Mouse (Mus musculus): ENCODE results near the gene Kprp. TPM values are rescaled to one million over a fixed set of nuclear protein-coding genes. Genes with fewer than 3 reads are reported as not detected.

Kprp gene
- not detected in 2 replicates for polyA plus RNA-seq (2012; rRNA removed)

DNA sequence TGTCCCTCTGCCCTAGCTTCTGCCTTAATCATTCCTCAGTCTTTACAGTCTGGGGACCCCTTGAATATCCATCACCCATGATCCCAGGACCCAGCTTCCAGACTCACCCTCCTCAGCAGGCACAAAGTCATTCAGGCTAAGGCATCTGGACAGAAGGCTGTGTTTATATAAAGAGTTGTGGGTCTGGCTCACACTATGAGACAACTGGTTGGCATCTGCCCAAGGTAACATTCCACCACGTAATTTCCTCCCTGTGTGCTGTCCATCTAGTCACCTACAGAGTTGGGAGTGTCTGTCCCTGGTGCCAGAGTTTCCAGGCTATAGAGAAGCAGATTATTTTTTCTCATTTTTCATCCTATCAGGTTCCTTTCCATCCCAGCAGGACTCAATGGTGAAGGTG is at the start of gene Kprp:
Gene Kprp, minus strand, starts transcription at position 140 of the 400 bp plus-strand sequence.

DNA sequence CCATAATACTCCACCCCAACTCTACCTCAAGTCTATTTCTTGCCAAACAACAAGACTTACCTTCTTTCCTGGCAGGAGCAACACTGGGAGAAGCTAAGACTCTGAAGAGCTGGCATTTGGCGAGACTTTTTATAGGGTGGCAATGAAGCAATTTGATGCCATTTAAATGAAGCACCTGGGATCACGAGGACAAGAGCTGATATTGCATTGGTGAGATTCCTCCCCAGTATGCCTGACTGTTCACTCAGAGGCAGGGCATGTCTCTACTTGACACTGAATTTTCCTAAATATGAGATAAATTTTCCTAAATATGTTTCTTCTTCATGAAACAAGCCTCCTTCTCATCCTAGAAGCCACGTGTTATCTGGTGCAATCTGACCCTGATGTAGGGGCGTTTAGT is 43.1 kb upstream of the Kprp start, which contains the start of gene 2310050C09Rik:
Gene 2310050C09Rik, minus strand, starts transcription at position 101 of the 400 bp plus-strand sequence.

DNA sequence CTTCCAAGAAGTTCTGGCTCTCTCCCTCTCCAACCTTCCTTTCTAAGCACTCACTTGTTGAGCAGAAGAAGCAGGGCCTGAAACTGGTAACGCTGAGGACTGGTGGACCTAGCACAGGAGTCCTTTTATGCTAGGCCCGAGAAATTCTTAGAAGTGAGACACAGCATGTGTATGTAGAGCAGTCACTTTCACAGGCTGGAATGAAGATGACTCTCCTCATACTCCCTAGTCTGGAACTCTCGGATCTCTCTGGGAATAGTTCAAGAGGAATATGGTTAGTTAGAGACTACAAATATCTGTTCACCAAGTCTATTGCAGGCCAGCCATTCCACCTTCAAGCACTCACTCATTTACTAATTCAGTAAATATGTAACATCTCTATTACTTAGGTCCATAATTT is 24.1 kb upstream of the Kprp start, which contains the start of gene Lce1l:
Gene Lce1l, minus strand, starts transcription at position 101 of the 400 bp plus-strand sequence.

DNA sequence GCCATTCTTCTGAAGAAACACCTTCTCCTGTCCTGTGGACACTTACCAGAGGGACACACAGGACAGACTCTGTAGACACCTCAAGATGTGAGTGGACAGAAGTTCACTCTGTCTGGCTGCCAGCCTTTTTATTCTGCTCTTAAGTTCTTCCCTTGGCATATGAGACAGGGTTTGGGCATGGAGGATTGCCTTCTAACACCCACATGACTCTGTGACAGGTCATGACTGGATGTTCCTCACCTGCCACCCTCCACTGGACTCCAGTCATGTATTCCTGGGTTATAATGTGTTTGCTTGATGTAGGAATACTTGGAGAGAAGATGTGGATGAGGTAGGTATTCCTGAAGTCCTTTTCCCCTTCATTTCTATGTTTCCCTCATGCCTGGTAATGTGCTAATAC is 19.3 kb downstream of the Kprp start, which contains the start of gene Lce1k:
Gene Lce1k, minus strand, starts transcription at position 101 of the 400 bp plus-strand sequence.

DNA sequence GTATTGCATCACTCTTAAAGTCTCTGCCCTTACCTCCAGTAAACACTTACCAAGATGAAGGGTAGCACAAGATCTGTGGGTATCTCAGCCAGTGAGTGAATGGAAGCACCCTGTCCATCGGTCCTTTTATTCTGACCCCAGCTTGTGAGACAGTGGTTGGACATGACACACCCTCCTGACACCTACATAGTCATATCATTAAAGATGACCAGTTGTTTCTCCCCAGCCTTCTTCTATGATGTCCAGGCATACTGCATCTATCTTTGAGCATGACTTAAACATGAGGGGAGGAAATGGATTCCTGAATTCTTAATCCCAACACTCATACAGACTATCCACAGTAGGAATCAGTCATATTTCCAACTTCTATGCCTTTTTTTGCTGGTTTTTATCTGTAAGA is 36.6 kb downstream of the Kprp start, which contains the start of gene Lce1j:
Gene Lce1j, minus strand, starts transcription at position 101 of the 400 bp plus-strand sequence.

DNA sequence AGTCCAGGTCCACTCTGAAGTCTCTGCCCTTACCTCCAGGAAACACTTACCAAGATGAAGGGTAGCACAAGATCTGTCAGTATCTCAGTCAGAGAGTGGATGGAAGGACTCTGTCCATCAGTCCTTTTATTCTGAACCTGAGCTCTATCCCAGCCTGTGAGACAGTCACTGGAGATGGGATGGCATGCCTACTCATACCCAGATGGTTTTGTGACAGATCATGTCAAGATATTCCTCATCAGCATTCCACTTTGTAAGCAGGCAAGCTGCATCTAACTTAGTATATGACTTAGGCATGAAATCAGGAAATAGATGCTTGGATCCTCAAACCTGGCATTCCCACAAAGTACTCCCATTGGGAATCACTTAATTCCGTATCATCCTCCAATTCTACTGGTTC is 48.2 kb downstream of the Kprp start, which contains the start of gene Lce1i:
Gene Lce1i, minus strand, starts transcription at position 101 of the 400 bp plus-strand sequence.

Other genes starting within 250 kb of the Kprp start
- not detected in 2 replicates for gene Smcp, start 238.2 kb downstream of the Kprp start, polyA plus RNA-seq (2012; rRNA removed)
- gene 2210017I01Rik, start 219.8 kb downstream of the Kprp start, polyA plus RNA-seq (2012; rRNA removed) = not detected in 2 replicates
- not detected in 2 replicates for gene Lce6a, start 205.6 kb downstream of the Kprp start, polyA plus RNA-seq (2012; rRNA removed)
- not detected in 2 replicates for gene Lce1a1, start 178.9 kb downstream of the Kprp start, polyA plus RNA-seq (2012; rRNA removed)
- not detected in 2 replicates for gene Lce1b, start 170.3 kb downstream of the Kprp start, polyA plus RNA-seq (2012; rRNA removed)
- not detected in 2 replicates for gene Lce1a2, start 156.9 kb downstream of the Kprp start, polyA plus RNA-seq (2012; rRNA removed)
- not detected in 2 replicates for gene Lce1c, start 148.0 kb downstream of the Kprp start, polyA plus RNA-seq (2012; rRNA removed)
- not detected in 2 replicates for gene Lce1d, start 140.0 kb downstream of the Kprp start, polyA plus RNA-seq (2012; rRNA removed)
- not detected in 2 replicates for gene Lce1e, start 118.2 kb downstream of the Kprp start, polyA plus RNA-seq (2012; rRNA removed)
- gene Lce1f, start 106.9 kb downstream of the Kprp start, polyA plus RNA-seq (2012; rRNA removed) = not detected in 2 replicates
- not detected in 2 replicates for gene Gm38119, start 88.2 kb downstream of the Kprp start, polyA plus RNA-seq (2012; rRNA removed)
- gene Lce1g, start 74.9 kb downstream of the Kprp start, polyA plus RNA-seq (2012; rRNA removed) = not detected in 2 replicates
- not detected in 2 replicates for gene Lce1h, start 62.2 kb downstream of the Kprp start, polyA plus RNA-seq (2012; rRNA removed)
- gene Lce1i, start 48.3 kb downstream of the Kprp start, polyA plus RNA-seq (2012; rRNA removed) = not detected in 2 replicates
- not detected in 2 replicates for gene Lce1j, start 36.7 kb downstream of the Kprp start, polyA plus RNA-seq (2012; rRNA removed)
- not detected in 2 replicates for gene Lce1k, start 19.4 kb downstream of the Kprp start, polyA plus RNA-seq (2012; rRNA removed)
- gene Lce1l, start 24.0 kb upstream of the Kprp start, polyA plus RNA-seq (2012; rRNA removed) = not detected in 2 replicates
- not detected in 2 replicates for gene 2310050C09Rik, start 43.0 kb upstream of the Kprp start, polyA plus RNA-seq (2012; rRNA removed)
- gene Lce3a, start 99.0 kb upstream of the Kprp start, polyA plus RNA-seq (2012; rRNA removed) = not detected in 2 replicates
- not detected in 2 replicates for gene Lce3b, start 105.7 kb upstream of the Kprp start, polyA plus RNA-seq (2012; rRNA removed)
- gene Lce3c, start 117.2 kb upstream of the Kprp start, polyA plus RNA-seq (2012; rRNA removed) = not detected in 2 replicates
- not detected in 2 replicates for gene Lce3d, start 130.1 kb upstream of the Kprp start, polyA plus RNA-seq (2012; rRNA removed)
- not detected in 2 replicates for gene Lce3e, start 139.8 kb upstream of the Kprp start, polyA plus RNA-seq (2012; rRNA removed)
- gene Lce3f, start 165.0 kb upstream of the Kprp start, polyA plus RNA-seq (2012; rRNA removed) = not detected in 2 replicates
- 1.2 and 2.7 TPM in 2 replicates for gene Crct1, start 188.4 kb upstream of the Kprp start, polyA plus RNA-seq (2012; rRNA removed)
- gene Lce1m, start 191.8 kb upstream of the Kprp start, polyA plus RNA-seq (2012; rRNA removed) = not detected in 2 replicates
- not detected in 2 replicates for gene Gm4858, start 241.6 kb upstream of the Kprp start, polyA plus RNA-seq (2012; rRNA removed)